Mouse (Mus musculus) stomach, postnatal 0 days (tissue): ENCODE data around the gene Mbnl2. TPM values are rescaled to one million over a fixed set of nuclear protein-coding genes. Genes with fewer than 3 reads are reported as not detected.

Experiments used
- ATAC-seq: fragments of 200-750 bp; cut with Nextera tagmentation; 2 replicates; pipeline ENCODE4 v1.8.0; 2017; ENCODE audit not compliant: low FRiP score, low TSS enrichment
- DNase-seq: peaks from one replicate; pipeline ENCODE4 v3.0.0-alpha.2; 2016; ENCODE audit warnings: low spot score
- H3K27ac ChIP-seq: fragments of 300-500 bp; sonication (generic); replicated peaks from 2 replicates; pipeline ENCODE4 v1.5.1; 2014; ENCODE audit warnings: mild to moderate bottlenecking, control low read depth
- H3K27me3 ChIP-seq: fragments of 300-500 bp; sonication (generic); 2 replicates; pipeline ENCODE4 v1.6.1; 2014; ENCODE audit warnings: low read length; ENCODE audit not compliant: control insufficient read depth, insufficient read depth
- H3K36me3 ChIP-seq: fragments of 300-500 bp; sonication (generic); 2 replicates; pipeline ENCODE4 v1.6.1; 2014; ENCODE audit warnings: low read length, mixed read lengths; ENCODE audit not compliant: control insufficient read depth, insufficient read depth
- H3K4me1 ChIP-seq: fragments of 300-500 bp; sonication (generic); replicated peaks from 2 replicates; pipeline ENCODE4 v1.6.1; 2014; ENCODE audit warnings: antibody characterized with exemption; ENCODE audit not compliant: control insufficient read depth, insufficient read depth
- H3K4me2 ChIP-seq: fragments of 300-500 bp; sonication (generic); replicated peaks from 2 replicates; pipeline ENCODE4 v1.6.1; 2014; ENCODE audit warnings: low read depth, mild to moderate bottlenecking, control low read depth, moderate library complexity
- H3K4me3 ChIP-seq: fragments of 300-500 bp; sonication (generic); 2 replicates; pipeline ENCODE4 v1.5.1; 2014; ENCODE audit warnings: low read depth, low read length, control low read depth
- H3K9ac ChIP-seq: fragments of 300-500 bp; sonication (generic); 2 replicates; pipeline ENCODE4 v1.6.1; 2014; ENCODE audit warnings: mild to moderate bottlenecking, low read length, control low read depth, mixed read lengths
- H3K9me3 ChIP-seq: fragments of 300-500 bp; sonication (generic); 2 replicates; pipeline ENCODE4 v1.6.1; 2016; ENCODE audit warnings: low read length; ENCODE audit not compliant: control insufficient read depth
- CTCF ChIP-seq: IDR thresholded peaks from 2 replicates; pipeline ENCODE4 v1.5.1; 2016; ENCODE audit warnings: antibody characterized with exemption, low read depth, mild to moderate bottlenecking, moderate library complexity
- EP300 ChIP-seq: optimal IDR thresholded peaks from 2 replicates; pipeline ENCODE3; 2016; ENCODE audit warnings: antibody characterized with exemption
- WGBS: fragments of 180-500 bp; shearing (Covaris S2); extraction: QIAGEN DNeasy Blood & Tissue Kit; methylation state at CpG from one replicate; pipeline ENCODE4 v1.1.7; 2014; 5-methylcytosine and 5-hydroxymethylcytosine counted together
- polyA plus RNA-seq: library from polyadenylated mRNA; unstranded; fragments of >200 nt; fragmentation: Nextera tagmentation; extraction: Ambion mirVana; gene quantifications from 2 replicates; pipeline ENCODE4 v1.2.1, GENCODE M21; 2015

Mbnl2 gene
- polyA plus RNA-seq, 1 experiment from 2014 or later: 104 TPM

GRCm38 (mm10) chr14:120278290-120279244, 3.1 kb downstream of the Mbnl2 start:
- Histone ChIP-seq H3K4me3 (peak overlapping the region; percentile 70), H3K4me2 (peak overlapping the region; percentile 77), H3K4me1 (peaks cover 3% of the 10 kb centered on the region; the same call in 1 of the 2 replicates), H3K9me3 (no peaks in the 10 kb centered on the region), H3K27me3 (no peaks in the 10 kb centered on the region), H3K9ac (peak overlapping the region; percentile 68), H3K36me3 (no peaks in the 10 kb centered on the region), H3K27ac (peak overlapping the region; percentile 94)
- peak; percentile 83 for ATAC-seq
- no peak; the same call in 1 of the 2 replicates for TF ChIP-seq CTCF
- TF ChIP-seq EP300: no peak
- 10% methylated on average over 21 of the region's 21 CpGs for WGBS
- peak; percentile 78 for DNase-seq

GRCm38 (mm10) chr14:120280136-120280535, 4.7 kb downstream of the Mbnl2 start:
- no peak for DNase-seq
- no peaks in the 10 kb centered on the region; the same call in 1 of the 2 replicates for H3K36me3 ChIP-seq
- peak overlapping the region; percentile 94; the same call in 1 of the 2 replicates for H3K27ac ChIP-seq
- H3K27me3 ChIP-seq: no peaks in the 10 kb centered on the region
- peaks cover 3% of the 10 kb centered on the region; the same call in 1 of the 2 replicates for H3K4me1 ChIP-seq
- H3K4me2 ChIP-seq: no peak overlapping the region
- no peak for ATAC-seq
- H3K9me3 ChIP-seq: no peaks in the 10 kb centered on the region
- no peak overlapping the region for H3K9ac ChIP-seq
- TF ChIP-seq EP300: no peak
- no peak for TF ChIP-seq CTCF
- no peak overlapping the region for H3K4me3 ChIP-seq

GRCm38 (mm10) chr14:120283787-120284186, 8.3 kb downstream of the Mbnl2 start:
- H3K9ac ChIP-seq: no peak overlapping the region
- H3K4me1 ChIP-seq: peaks cover 3% of the 10 kb centered on the region; the same call in 1 of the 2 replicates
- ATAC-seq (no peak), DNase-seq (no peak)
- no peaks in the 10 kb centered on the region for H3K9me3 ChIP-seq
- no peak overlapping the region for H3K4me3 ChIP-seq
- WGBS: 54% methylated on average over 8 of the region's 8 CpGs
- no peaks in the 10 kb centered on the region for H3K27me3 ChIP-seq
- no peak overlapping the region for H3K4me2 ChIP-seq
- no peaks in the 10 kb centered on the region; the same call in 1 of the 2 replicates for H3K36me3 ChIP-seq
- no peak for TF ChIP-seq EP300
- TF ChIP-seq CTCF: no peak
- peak overlapping the region; percentile 13; the same call in 1 of the 2 replicates for H3K27ac ChIP-seq

GRCm38 (mm10) chr14:120284504-120284903, 9.0 kb downstream of the Mbnl2 start:
- Histone ChIP-seq H3K4me2 (no peak overlapping the region), H3K36me3 (no peaks in the 10 kb centered on the region; the same call in 1 of the 2 replicates), H3K4me1 (peaks cover 3% of the 10 kb centered on the region; the same call in 1 of the 2 replicates), H3K9ac (no peak overlapping the region), H3K27me3 (no peaks in the 10 kb centered on the region), H3K4me3 (no peak overlapping the region), H3K9me3 (no peaks in the 10 kb centered on the region), H3K27ac (no peak overlapping the region)
- 61% methylated on average over 5 of the region's 5 CpGs for WGBS
- TF ChIP-seq CTCF (no peak), EP300 (no peak)
- ATAC-seq: no peak
- DNase-seq: no peak

GRCm38 (mm10) chr14:120287121-120287986, 11.9 kb downstream of the Mbnl2 start:
- peaks cover 2% of the 10 kb centered on the region; the same call in 1 of the 2 replicates for H3K4me1 ChIP-seq
- 70% methylated on average over 21 of the region's 21 CpGs for WGBS
- ATAC-seq (no peak), DNase-seq (no peak)
- H3K36me3 ChIP-seq: no peaks in the 10 kb centered on the region; the same call in 1 of the 2 replicates
- H3K4me3 ChIP-seq: no peak overlapping the region
- H3K27ac ChIP-seq: 0 out of 2 replicates have a peak overlapping the region, but pooled peaks have one; percentile 30
- H3K4me2 ChIP-seq: no peak overlapping the region
- TF ChIP-seq EP300 (no peak), CTCF (no peak)
- no peaks in the 10 kb centered on the region for H3K27me3 ChIP-seq
- no peak overlapping the region for H3K9ac ChIP-seq
- no peaks in the 10 kb centered on the region for H3K9me3 ChIP-seq
